Mouse (Mus musculus) myocyte (in vitro differentiated cells): Measurements from ENCODE around the gene Hist2h3c2.

Experiments used
- CEBPB ChIP-seq: IDR thresholded peaks from 2 replicates; pipeline ENCODE4 v1.6.1; 2011; ENCODE audit warnings: mild to moderate bottlenecking, moderate library complexity; ENCODE audit not compliant: poor library complexity, insufficient read depth, severe bottlenecking
- MAX ChIP-seq: IDR thresholded peaks from one replicate; pipeline ENCODE4 v1.6.1; 2011; ENCODE audit warnings: low read depth, mild to moderate bottlenecking, control low read depth
- POLR2A ChIP-seq: IDR thresholded peaks from one replicate; pipeline ENCODE4 v1.6.1; 2011; ENCODE audit warnings: low read depth, mild to moderate bottlenecking, control low read depth, moderate library complexity; ENCODE audit not compliant: insufficient read length
- POLR2AphosphoS2 ChIP-seq: IDR thresholded peaks from one replicate; pipeline ENCODE4 v1.6.1; 2011; ENCODE audit warnings: low read depth, control low read depth; ENCODE audit not compliant: insufficient read length
- TCF12 ChIP-seq: IDR thresholded peaks from one replicate; pipeline ENCODE4 v1.6.1; 2011; ENCODE audit warnings: mild to moderate bottlenecking, control low read depth; ENCODE audit not compliant: poor library complexity, insufficient read depth, severe bottlenecking
- TCF3 ChIP-seq: IDR thresholded peaks from one replicate; pipeline ENCODE4 v1.6.1; 2011; ENCODE audit warnings: low read depth, control low read depth; ENCODE audit not compliant: insufficient read length
- USF1 ChIP-seq: IDR thresholded peaks from one replicate; pipeline ENCODE4 v1.6.1; 2011; ENCODE audit warnings: low read depth, mild to moderate bottlenecking, control low read depth, moderate library complexity

GRCm38 (mm10) chr3:96207819-96208218, 31.1 kb downstream of the Hist2h3c2 start:
- no peak for TF ChIP-seq POLR2AphosphoS2
- TF ChIP-seq USF1: no peak
- TF ChIP-seq POLR2A: no peak
- no peak for TF ChIP-seq MAX
- no peak for TF ChIP-seq TCF12
- no peak for TF ChIP-seq CEBPB
- TF ChIP-seq TCF3: no peak
